Comparison of ENCODE assay signal across 9 mouse cellular contexts in genomic region chr14:80247575-80247974, GRCm38 (mm10).
DNase-seq lines count a peak whose midpoint lies in the region; ATAC-seq lines count a peak whose summit lies in the region.
"Had no signal": no experiment of that assay in that cellular context is flagged by ENCODE, and none has a peak within 500 bp of the region (broad histone marks: within the 10 kb centered on the region; RNA-seq: fewer than 3 reads in every experiment).

No protein-coding gene starts in this region.

- H3K4me3 ChIP-seq in forebrain, embryonic 15.5 days = no peak overlapping the region
- H3K4me3 ChIP-seq in forebrain, embryonic 12.5 days (replicated peaks) = no peak overlapping the region
- H3K4me3 ChIP-seq: myocyte had no signal

- peak; percentile 84 for ATAC-seq in forebrain, embryonic 15.5 days (replicated peaks)
- no peak for ATAC-seq in forebrain, embryonic 12.5 days (ENCODE audit: low FRiP score)

- 34% methylated on average over 2 of the region's 2 CpGs for WGBS in forebrain, embryonic 15.5 days
- WGBS in forebrain, embryonic 12.5 days = 93% methylated on average over 2 of the region's 2 CpGs

- H3K27ac ChIP-seq in forebrain, embryonic 15.5 days (replicated peaks) = no peak overlapping the region
- H3K27ac ChIP-seq in forebrain, embryonic 12.5 days = no peak overlapping the region

- peak; percentile 31 for DNase-seq in ovary, postnatal 36 days (ENCODE audit: low spot score)
- no peak for DNase-seq in ovary, adult 18-20 months (ENCODE audit: low spot score)
- DNase-seq in layer of hippocampus, postnatal 10 days (ENCODE audit: low spot score in 2 of 2) = peak; percentile 60 to 72
- DNase-seq in spleen, postnatal 4 days (ENCODE audit: low spot score in 2 of 2) = no peak
- DNase-seq in urinary bladder, postnatal 25 days (ENCODE audit: low spot score) = no peak
- DNase-seq in retina, postnatal 1 day = no peak

- no peak overlapping the region for H3K4me2 ChIP-seq in forebrain, embryonic 15.5 days (replicated peaks)
- no peak overlapping the region for H3K4me2 ChIP-seq in forebrain, embryonic 12.5 days

- no peaks in the 10 kb centered on the region for H3K36me3 ChIP-seq in forebrain, embryonic 15.5 days
- H3K36me3 ChIP-seq in forebrain, embryonic 12.5 days (replicated peaks) = no peaks in the 10 kb centered on the region

- H3K9me3 ChIP-seq in forebrain, embryonic 15.5 days = no peaks in the 10 kb centered on the region
- no peaks in the 10 kb centered on the region for H3K9me3 ChIP-seq in forebrain, embryonic 12.5 days

- H3K4me1 ChIP-seq in forebrain, embryonic 15.5 days = peaks cover 12% of the 10 kb centered on the region
- no peaks in the 10 kb centered on the region for H3K4me1 ChIP-seq in forebrain, embryonic 12.5 days

- no peak overlapping the region for H3K9ac ChIP-seq in forebrain, embryonic 15.5 days (replicated peaks)
- no peak overlapping the region for H3K9ac ChIP-seq in forebrain, embryonic 12.5 days

- no peaks in the 10 kb centered on the region for H3K27me3 ChIP-seq in forebrain, embryonic 15.5 days
- H3K27me3 ChIP-seq in forebrain, embryonic 12.5 days = no peaks in the 10 kb centered on the region

Comparison
In these comparisons a context has a peak if more than half of its experiments do, and no peak if none do; other contexts are left out.
1. DNase-seq: peak in ovary, postnatal 36 days (single experiment) and layer of hippocampus, postnatal 10 days (2 of 2); none in ovary, adult 18-20 months (single experiment), spleen, postnatal 4 days (0 of 2), urinary bladder, postnatal 25 days (single experiment) and retina, postnatal 1 day (single experiment).